Mouse (Mus musculus): Measurements from ENCODE around the gene Ccdc152. TPM values are rescaled to one million over a fixed set of nuclear protein-coding genes. Genes with fewer than 3 reads are reported as not detected.
"Not testable (repeated sequence)": the region's sequence is repeated elsewhere in the genome, so short reads cannot be mapped to it uniquely, and the experiment has no call there.

Gene Ccdc152
- polyA plus RNA-seq, 1 experiment from 2014 or later, result not detected

- no peak overlapping the region for H3K9ac ChIP-seq
- no peaks in the 10 kb centered on the region for H3K27me3 ChIP-seq
- H3K4me3 ChIP-seq, result no peak overlapping the region
- H3K4me2 ChIP-seq, result no peak overlapping the region
- no peaks in the 10 kb centered on the region for H3K36me3 ChIP-seq
- 92% methylated on average over 2 of the region's 2 CpGs for WGBS
- H3K27ac ChIP-seq (replicated peaks), result no peak overlapping the region
- no peak for ATAC-seq (ENCODE audit: low FRiP score, low read depth)
- H3K4me1 ChIP-seq (replicated peaks), result no peaks in the 10 kb centered on the region
- no peaks in the 10 kb centered on the region for H3K9me3 ChIP-seq
Observed at GRCm38 (mm10) chr15:3250620-3251019, 52.7 kb downstream of the Ccdc152 start.

- 91% methylated on average over 10 of the region's 10 CpGs for WGBS
- H3K27ac ChIP-seq (replicated peaks); H3K4me3 ChIP-seq; H3K4me2 ChIP-seq; H3K9ac ChIP-seq; H3K36me3 ChIP-seq; ATAC-seq (ENCODE audit: low FRiP score, low read depth); H3K27me3 ChIP-seq; H3K9me3 ChIP-seq; H3K4me1 ChIP-seq (replicated peaks): not testable (repeated sequence)
Observed at GRCm38 (mm10) chr15:3245036-3245435, 58.3 kb downstream of the Ccdc152 start.

- no peaks in the 10 kb centered on the region for H3K27me3 ChIP-seq
- H3K4me1 ChIP-seq (replicated peaks), result no peaks in the 10 kb centered on the region
- no peaks in the 10 kb centered on the region for H3K36me3 ChIP-seq
- H3K27ac ChIP-seq (replicated peaks), result no peak overlapping the region
- no peaks in the 10 kb centered on the region for H3K9me3 ChIP-seq
- WGBS, result 76% methylated on average over 1 of the region's 1 CpGs
- no peak; the same call in 1 of the 2 replicates for ATAC-seq (ENCODE audit: low FRiP score, low read depth)
- no peak overlapping the region for H3K4me2 ChIP-seq
- H3K4me3 ChIP-seq, result no peak overlapping the region
- no peak overlapping the region for H3K9ac ChIP-seq
Observed at GRCm38 (mm10) chr15:3237963-3238362, 65.4 kb downstream of the Ccdc152 start.

GRCm38 (mm10) chr15:3236338-3236737 is 67.0 kb downstream of the Ccdc152 start:
- WGBS, result 91% methylated on average over 2 of the region's 2 CpGs
- ATAC-seq (ENCODE audit: low FRiP score, low read depth), result no peak
- no peaks in the 10 kb centered on the region for H3K9me3 ChIP-seq

GRCm38 (mm10) chr15:3233837-3234551 is 69.3 kb downstream of the Ccdc152 start:
- no peak for ATAC-seq (ENCODE audit: low FRiP score, low read depth)
- 89% methylated on average over 3 of the region's 3 CpGs for WGBS

More at GRCm38 (mm10) chr15:3236338-3236737, 67.0 kb downstream of the Ccdc152 start:
- H3K4me3 ChIP-seq, result no peak overlapping the region
- H3K27me3 ChIP-seq, result no peaks in the 10 kb centered on the region
- H3K4me2 ChIP-seq, result no peak overlapping the region
- no peak overlapping the region for H3K27ac ChIP-seq (replicated peaks)
- 0 out of 2 replicates have a peak, but pooled peaks cover 5% of the 10 kb centered on the region for H3K4me1 ChIP-seq (replicated peaks)
- H3K9ac ChIP-seq, result no peak overlapping the region
- no peaks in the 10 kb centered on the region for H3K36me3 ChIP-seq

GRCm38 (mm10) chr15:3232168-3232835 is 71.0 kb downstream of the Ccdc152 start:
- no peak overlapping the region for H3K4me2 ChIP-seq
- H3K9me3 ChIP-seq, result no peaks in the 10 kb centered on the region
- H3K36me3 ChIP-seq, result no peaks in the 10 kb centered on the region
- H3K4me1 ChIP-seq (replicated peaks), result 0 out of 2 replicates have a peak, but pooled peaks cover 5% of the 10 kb centered on the region
- no peak overlapping the region for H3K9ac ChIP-seq
- 14% methylated on average over 9 of the region's 9 CpGs for WGBS
- no peaks in the 10 kb centered on the region for H3K27me3 ChIP-seq
- H3K27ac ChIP-seq (replicated peaks), result 0 out of 2 replicates have a peak overlapping the region, but pooled peaks have one; percentile 25
- H3K4me3 ChIP-seq, result no peak overlapping the region
- ATAC-seq (ENCODE audit: low FRiP score, low read depth), result peak; percentile 42; the same call in 1 of the 2 replicates

More at GRCm38 (mm10) chr15:3233837-3234551, 69.3 kb downstream of the Ccdc152 start:
- Histone ChIP-seq H3K36me3 (no peaks in the 10 kb centered on the region), H3K4me3 (no peak overlapping the region), H3K4me2 (no peak overlapping the region), H3K27me3 (no peaks in the 10 kb centered on the region), H3K27ac (replicated peaks) (no peak overlapping the region), H3K9me3 (no peaks in the 10 kb centered on the region), H3K4me1 (replicated peaks) (0 out of 2 replicates have a peak, but pooled peaks cover 5% of the 10 kb centered on the region), H3K9ac (no peak overlapping the region)

- whole genome bisulfite sequencing, result 86% methylated on average over 4 of the region's 4 CpGs
- H3K27me3 ChIP-seq, result no peaks in the 10 kb centered on the region
- no peak overlapping the region for H3K9ac ChIP-seq
- no peak overlapping the region for H3K4me2 ChIP-seq
- no peak overlapping the region for H3K4me3 ChIP-seq
- H3K9me3 ChIP-seq, result no peaks in the 10 kb centered on the region
- no peak for ATAC-seq (ENCODE audit: low FRiP score, low read depth)
- H3K27ac ChIP-seq (replicated peaks), result no peak overlapping the region
- 0 out of 2 replicates have a peak, but pooled peaks cover 5% of the 10 kb centered on the region for H3K4me1 ChIP-seq (replicated peaks)
- no peaks in the 10 kb centered on the region for H3K36me3 ChIP-seq
Observed at GRCm38 (mm10) chr15:3231004-3231403, 72.3 kb downstream of the Ccdc152 start.

Other genes starting within 250 kb of the Ccdc152 start
- 130 and 142 TPM in 2 replicates for gene Selenop, start 35.0 kb downstream of the Ccdc152 start, polyA plus RNA-seq (2015; fragmentation: Nextera tagmentation; extraction: Ambion mirVana)